21 mouse cellular contexts compared by ENCODE assay signal in genomic region chr10:73892251-73892650, GRCm38 (mm10).
"Had no signal": no experiment of that assay in that cellular context is flagged by ENCODE, and none has a peak within 500 bp of the region (broad histone marks: within the 10 kb centered on the region; RNA-seq: fewer than 3 reads in every experiment).

No protein-coding gene starts in this region.

- H3K9me3 ChIP-seq: limb, embryonic 12.5 days; limb, embryonic 15.5 days; midbrain, embryonic 12.5 days; midbrain, embryonic 15.5 days; neural tube, embryonic 12.5 days; neural tube, embryonic 15.5 days had no signal

- H3K4me2 ChIP-seq: limb, embryonic 12.5 days; limb, embryonic 15.5 days; liver, embryonic 11.5 days; lung, embryonic 14.5 days; midbrain, embryonic 12.5 days; midbrain, embryonic 15.5 days; neural tube, embryonic 12.5 days; neural tube, embryonic 15.5 days had no signal

- ATAC-seq: liver, postnatal 0 days; lung, postnatal 0 days; midbrain, embryonic 15.5 days had no signal

- H3K36me3 ChIP-seq: limb, embryonic 12.5 days; limb, embryonic 15.5 days; midbrain, embryonic 12.5 days; midbrain, embryonic 15.5 days; neural tube, embryonic 12.5 days; neural tube, embryonic 15.5 days had no signal

- H3K9ac ChIP-seq: limb, embryonic 12.5 days; limb, embryonic 15.5 days; liver, embryonic 14.5 days; liver, postnatal 0 days; lung, embryonic 14.5 days; midbrain, embryonic 12.5 days; midbrain, embryonic 15.5 days; neural tube, embryonic 12.5 days; neural tube, embryonic 15.5 days had no signal

- H3K27ac ChIP-seq: limb, embryonic 12.5 days; limb, embryonic 15.5 days; liver, embryonic 14.5 days; macrophage; midbrain, embryonic 12.5 days; midbrain, embryonic 15.5 days; neural tube, embryonic 12.5 days; neural tube, embryonic 15.5 days; stomach, postnatal 0 days had no signal

- DNase-seq: kidney, postnatal 14 days; left cerebral cortex, postnatal 4 days; liver, postnatal 0 days; lung, embryonic 14.5 days; right cerebral cortex, adult 18-20 months; right cerebral cortex, postnatal 14 days; right cerebral cortex, postnatal 4 days; thymus, adult 2 months; thymus, postnatal 14 days; thymus, postnatal 4 days had no signal

- H3K4me3 ChIP-seq: limb, embryonic 12.5 days; limb, embryonic 15.5 days; midbrain, embryonic 12.5 days; midbrain, embryonic 15.5 days; neural tube, embryonic 12.5 days; neural tube, embryonic 15.5 days had no signal

- H3K4me1 ChIP-seq: limb, embryonic 15.5 days; midbrain, embryonic 12.5 days; midbrain, embryonic 15.5 days; neural tube, embryonic 12.5 days; neural tube, embryonic 15.5 days had no signal

- H3K27me3 ChIP-seq: limb, embryonic 12.5 days; limb, embryonic 15.5 days; midbrain, embryonic 12.5 days; midbrain, embryonic 15.5 days; neural tube, embryonic 12.5 days; neural tube, embryonic 15.5 days had no signal
